Mouse (Mus musculus) kidney, embryonic 14.5 days (tissue): ENCODE measurements at regions not wholly inside any gene's neighbourhood (a gene's known extent, or its start where the extent isn't known, plus 50 kb on each side); places are given as distances from the start of the nearest gene placed in this dataset.
A peak's percentile ranks its signal among the peaks of the same experiment; 100 is the strongest.

Source experiments
- ATAC-seq: fragments of 200-750 bp; cut with Nextera tagmentation; 2 replicates; pipeline ENCODE4 v1.8.0; 2017; ENCODE audit warnings: moderate number of reproducible peaks, mild to moderate bottlenecking, moderate TSS enrichment, moderate library complexity; ENCODE audit not compliant: low FRiP score, low TSS enrichment
- H3K27ac ChIP-seq: fragments of 300-500 bp; sonication (generic); 2 replicates; pipeline ENCODE4 v1.5.1; 2014; ENCODE audit warnings: low read depth, mild to moderate bottlenecking, low read length, moderate library complexity, mixed read lengths
- H3K27me3 ChIP-seq: fragments of 300-500 bp; sonication (generic); 2 replicates; pipeline ENCODE4 v1.6.1; 2014; ENCODE audit warnings: mild to moderate bottlenecking, low read length; ENCODE audit not compliant: control insufficient read depth, insufficient read depth
- H3K36me3 ChIP-seq: fragments of 300-500 bp; sonication (generic); 2 replicates; pipeline ENCODE4 v1.6.1; 2014; ENCODE audit warnings: low read length, mixed read lengths; ENCODE audit not compliant: control insufficient read depth, insufficient read depth
- H3K4me1 ChIP-seq: fragments of 300-500 bp; sonication (generic); 2 replicates; pipeline ENCODE4 v1.6.1; 2014; ENCODE audit warnings: low read length, mixed read lengths; ENCODE audit not compliant: control insufficient read depth, insufficient read depth
- H3K4me2 ChIP-seq: fragments of 300-500 bp; sonication (generic); replicated peaks from 2 replicates; pipeline ENCODE4 v1.6.1; 2014; ENCODE audit warnings: low read depth, mild to moderate bottlenecking, low read length
- H3K4me3 ChIP-seq: fragments of 300-500 bp; sonication (generic); 2 replicates; pipeline ENCODE4 v1.5.1; 2014; ENCODE audit warnings: mild to moderate bottlenecking, low read length
- H3K9ac ChIP-seq: fragments of 300-500 bp; sonication (generic); 2 replicates; pipeline ENCODE4 v1.6.1; 2014; ENCODE audit warnings: low read depth, mild to moderate bottlenecking, low read length, moderate library complexity
- H3K9me3 ChIP-seq: fragments of 300-500 bp; sonication (generic); 2 replicates; pipeline ENCODE4 v1.6.1; 2016; ENCODE audit warnings: low read length; ENCODE audit not compliant: control insufficient read depth
- WGBS: fragments of 180-500 bp; shearing (Covaris S2); extraction: QIAGEN DNeasy Blood & Tissue Kit; methylation state at CpG from one replicate; pipeline ENCODE4 v1.1.7; 2014; 5-methylcytosine and 5-hydroxymethylcytosine counted together

DNA sequence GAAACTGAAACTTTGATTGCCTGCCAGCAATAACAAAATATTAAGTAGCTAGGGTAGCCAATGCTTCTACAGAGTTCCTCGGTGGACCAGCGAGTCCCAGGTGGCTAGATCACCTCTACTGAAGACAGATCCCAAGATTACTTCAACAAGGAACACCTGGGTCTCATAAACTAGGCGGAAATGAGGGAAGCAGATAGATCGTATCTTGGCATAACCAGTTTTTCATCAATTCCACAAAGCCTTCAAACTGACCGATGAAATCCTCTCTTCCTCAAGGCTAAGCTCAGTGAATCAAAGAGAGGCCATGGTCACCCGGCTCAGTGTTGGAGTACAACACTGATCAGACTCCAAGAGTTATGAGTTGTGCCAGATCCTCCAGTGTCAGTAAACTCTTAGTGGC is 400.4 kb upstream of the Sphkap start:
- no peaks in the 10 kb centered on the region for H3K36me3 ChIP-seq
- H3K4me1 ChIP-seq: no peaks in the 10 kb centered on the region
- 65% methylated on average over 6 of the region's 6 CpGs for WGBS

DNA sequence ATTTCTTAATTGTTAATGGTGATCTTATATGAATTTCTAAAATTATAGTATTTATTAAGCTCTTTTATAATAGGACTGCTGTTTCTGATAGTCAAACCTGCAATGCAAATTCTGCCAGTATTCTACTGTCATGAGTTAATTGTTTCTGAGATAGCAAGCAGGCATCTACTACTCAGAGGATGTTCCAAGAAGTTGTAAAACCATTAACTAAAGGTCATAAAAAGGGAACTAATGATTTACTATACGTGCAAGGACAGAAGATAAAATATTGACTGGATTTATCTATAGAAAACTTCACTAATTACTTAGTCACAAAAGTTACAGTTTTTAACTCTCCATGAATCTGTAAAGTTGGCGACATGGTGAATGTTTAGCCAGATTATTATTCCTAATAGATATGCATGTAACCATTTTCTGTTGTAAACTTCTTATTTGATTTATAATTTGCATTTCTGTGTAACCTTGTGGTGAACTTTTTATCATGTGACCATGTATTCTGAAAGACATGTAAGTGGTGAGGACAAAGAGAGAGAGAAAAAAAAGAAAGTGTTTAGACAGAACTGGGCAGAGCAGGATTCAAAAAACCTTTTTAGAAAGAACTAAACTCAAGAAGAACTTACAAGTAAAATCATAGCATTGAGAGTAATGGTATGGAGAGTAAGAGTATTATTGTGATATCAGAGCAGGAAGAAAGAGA is 395.5 kb upstream of the Sphkap start:
- Histone ChIP-seq H3K9ac (no peak overlapping the region), H3K36me3 (no peaks in the 10 kb centered on the region), H3K27me3 (no peaks in the 10 kb centered on the region), H3K27ac (no peak overlapping the region), H3K4me3 (no peak overlapping the region), H3K4me2 (no peak overlapping the region), H3K9me3 (no peaks in the 10 kb centered on the region), H3K4me1 (no peaks in the 10 kb centered on the region)
- 67% methylated on average over 2 of the region's 2 CpGs for WGBS
- ATAC-seq: no peak

More for the DNA sequence above, 400.4 kb upstream of the Sphkap start:
- H3K27me3 ChIP-seq: no peaks in the 10 kb centered on the region
- H3K4me2 ChIP-seq: no peak overlapping the region
- H3K27ac ChIP-seq: no peak overlapping the region
- no peak overlapping the region for H3K9ac ChIP-seq
- no peak for ATAC-seq
- no peaks in the 10 kb centered on the region for H3K9me3 ChIP-seq
- no peak overlapping the region for H3K4me3 ChIP-seq

DNA sequence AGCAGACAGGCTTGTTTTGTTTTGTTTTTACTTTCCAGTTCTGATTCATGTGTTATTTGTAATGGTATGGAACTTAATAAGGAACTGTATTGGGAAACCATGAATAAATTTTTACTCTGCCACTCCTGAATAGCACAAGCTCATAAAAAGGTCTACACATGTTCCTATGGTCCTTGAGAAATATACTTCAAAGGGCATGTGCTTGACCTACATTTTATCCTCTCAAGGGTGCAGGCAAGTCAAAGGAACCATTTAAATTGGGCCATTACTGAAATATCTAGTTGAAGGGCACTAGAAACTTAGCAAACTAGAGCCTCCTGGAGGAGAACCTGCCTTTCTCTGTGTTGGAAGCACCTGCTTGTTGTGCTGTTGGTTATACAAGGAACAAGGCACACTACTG is 393.8 kb upstream of the Sphkap start:
- no peak overlapping the region for H3K27ac ChIP-seq
- H3K9me3 ChIP-seq: no peaks in the 10 kb centered on the region
- no peak overlapping the region for H3K4me3 ChIP-seq
- no peak overlapping the region for H3K4me2 ChIP-seq
- no peak for ATAC-seq
- H3K36me3 ChIP-seq: no peaks in the 10 kb centered on the region
- no peaks in the 10 kb centered on the region for H3K27me3 ChIP-seq
- no peak overlapping the region for H3K9ac ChIP-seq
- no peaks in the 10 kb centered on the region for H3K4me1 ChIP-seq

DNA sequence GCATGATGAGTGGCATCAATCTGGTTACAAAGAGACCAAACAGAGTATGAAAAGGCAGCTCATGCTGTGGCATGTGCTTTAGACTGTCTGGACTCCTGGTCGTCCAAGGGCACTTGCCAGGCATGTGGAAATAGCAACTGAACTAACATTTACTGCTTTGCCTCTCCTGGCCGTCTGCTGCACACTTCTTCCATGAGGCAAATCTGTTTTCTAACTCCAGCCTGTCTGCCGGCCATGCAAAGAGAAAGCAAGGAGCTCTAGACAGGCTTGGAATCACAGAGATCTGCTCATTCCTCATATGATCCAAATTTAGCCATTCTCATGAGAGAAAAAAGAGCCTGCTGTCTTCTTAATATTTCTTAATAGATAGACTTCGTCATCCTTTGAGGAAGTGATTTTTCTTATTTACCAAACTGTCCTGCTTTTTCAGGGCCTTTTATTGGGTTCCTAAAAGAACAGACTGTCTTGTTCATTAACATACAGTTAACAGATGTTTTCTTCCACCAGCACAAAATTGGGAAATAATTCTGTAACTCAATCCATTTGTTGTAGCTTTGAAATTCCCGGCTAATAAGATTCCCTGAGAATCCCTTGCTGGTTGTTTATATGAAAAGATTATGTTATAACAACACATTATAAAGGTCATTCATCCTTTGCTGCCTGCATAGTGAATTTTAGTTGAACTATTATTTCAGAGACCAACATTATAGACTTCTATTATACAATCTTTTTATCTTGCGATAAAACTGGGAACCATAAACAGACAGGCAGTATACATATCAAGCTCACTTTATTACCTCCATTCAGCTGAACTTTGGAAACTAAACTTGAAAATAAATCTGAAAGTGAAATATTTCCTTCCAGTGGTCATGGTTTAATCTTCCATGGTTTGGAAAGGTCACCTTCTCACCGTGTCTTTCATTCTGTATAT is 389.2 kb upstream of the Sphkap start:
- H3K4me2 ChIP-seq: no peak overlapping the region
- H3K27ac ChIP-seq: 0 out of 2 replicates have a peak overlapping the region, but pooled peaks have one; percentile 47
- H3K27me3 ChIP-seq: no peaks in the 10 kb centered on the region
- H3K4me1 ChIP-seq: no peaks in the 10 kb centered on the region
- no peaks in the 10 kb centered on the region for H3K36me3 ChIP-seq
- WGBS: 51% methylated on average over 7 of the region's 7 CpGs
- H3K4me3 ChIP-seq: no peak overlapping the region
- no peak overlapping the region for H3K9ac ChIP-seq
- H3K9me3 ChIP-seq: no peaks in the 10 kb centered on the region
- no peak for ATAC-seq

DNA sequence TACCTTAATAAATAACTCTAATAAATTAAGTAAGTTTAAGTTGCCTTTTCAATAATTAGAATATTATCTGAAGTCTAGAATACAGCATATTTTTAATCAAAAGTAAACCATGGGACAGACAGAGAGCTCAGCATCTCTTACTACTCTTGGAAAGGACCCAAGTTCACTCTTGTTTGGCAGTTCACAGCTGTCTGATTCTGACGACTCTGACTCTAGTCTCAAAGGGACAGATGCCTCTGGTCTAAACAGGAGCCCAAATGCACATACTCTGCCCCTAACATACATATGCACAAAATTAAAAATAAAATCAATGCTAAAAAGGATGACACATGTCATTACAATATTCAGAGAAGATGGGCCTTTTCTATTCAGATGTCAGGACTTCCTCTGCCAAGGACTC is 369.2 kb upstream of the Sphkap start:
- no peak for ATAC-seq
- Histone ChIP-seq H3K4me2 (no peak overlapping the region), H3K9ac (no peak overlapping the region), H3K4me1 (no peaks in the 10 kb centered on the region), H3K27ac (no peak overlapping the region), H3K9me3 (no peaks in the 10 kb centered on the region), H3K27me3 (no peaks in the 10 kb centered on the region), H3K36me3 (no peaks in the 10 kb centered on the region), H3K4me3 (no peak overlapping the region)
- 59% methylated on average over 1 of the region's 1 CpGs for WGBS

DNA sequence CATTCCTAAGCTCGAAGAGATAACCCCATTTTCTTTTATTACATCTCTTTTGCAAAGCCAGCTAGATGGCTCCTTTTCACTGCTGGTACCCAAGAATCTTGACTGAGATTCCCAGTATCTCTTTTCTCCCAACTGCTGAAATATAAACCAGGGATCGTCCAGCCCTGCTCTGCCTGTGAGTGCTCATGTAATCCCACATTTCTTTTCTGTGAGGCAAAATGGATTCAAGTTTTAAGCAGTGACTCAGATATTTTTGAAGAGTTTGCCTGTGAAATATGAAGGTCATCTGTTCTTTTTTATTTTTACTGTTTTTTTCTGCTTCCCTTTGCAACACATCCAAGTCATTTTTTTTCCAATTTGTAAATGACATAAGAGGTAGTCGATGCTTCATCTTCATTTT is 363.2 kb upstream of the Sphkap start:
- no peak overlapping the region for H3K4me2 ChIP-seq
- H3K4me3 ChIP-seq: no peak overlapping the region
- no peak overlapping the region for H3K27ac ChIP-seq
- no peaks in the 10 kb centered on the region for H3K36me3 ChIP-seq
- no peaks in the 10 kb centered on the region for H3K27me3 ChIP-seq
- H3K4me1 ChIP-seq: no peaks in the 10 kb centered on the region
- no peak for ATAC-seq
- H3K9me3 ChIP-seq: no peaks in the 10 kb centered on the region
- 87% methylated on average over 3 of the region's 3 CpGs for WGBS
- H3K9ac ChIP-seq: no peak overlapping the region

DNA sequence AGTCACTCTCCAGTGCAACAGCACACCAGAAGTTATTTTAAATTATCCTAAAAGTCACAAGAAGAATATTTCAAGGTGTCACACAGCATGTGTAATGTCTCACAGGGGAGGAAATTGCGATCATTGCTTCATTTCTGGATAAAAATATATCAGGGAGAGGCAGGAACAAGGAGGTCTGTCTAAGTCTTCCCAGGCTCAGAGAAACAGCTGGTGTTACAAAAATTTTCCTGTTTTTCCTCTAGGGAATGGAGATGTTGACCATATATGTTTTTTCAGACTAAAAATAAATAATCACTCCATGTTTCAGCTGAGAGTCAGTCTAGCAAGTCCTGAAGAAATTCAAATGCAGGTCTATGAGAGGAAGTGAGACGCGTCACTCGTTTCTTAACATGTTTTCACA is 353.5 kb upstream of the Sphkap start:
- WGBS: 59% methylated on average over 4 of the region's 4 CpGs
- ATAC-seq: 0 out of 2 replicates have a peak, but pooled peaks have one; percentile 43

DNA sequence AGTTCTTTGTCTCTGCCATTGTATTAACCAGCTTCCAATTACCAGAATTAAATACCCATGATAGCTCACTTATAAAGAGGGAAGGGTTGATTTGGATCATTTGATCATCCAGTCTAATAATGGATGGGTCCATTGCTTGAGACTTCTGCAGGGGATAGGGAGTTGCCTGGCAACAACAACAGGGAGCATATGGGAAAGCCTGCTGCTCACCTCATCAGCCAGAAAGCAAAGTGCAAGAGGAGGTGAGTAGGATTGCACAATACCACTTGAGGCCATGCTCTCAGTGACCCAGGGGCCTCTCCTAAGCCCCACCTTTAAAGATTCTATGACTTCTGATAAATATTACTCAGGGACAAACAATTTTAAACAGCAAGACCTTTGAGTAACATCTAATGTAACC is 348.9 kb upstream of the Sphkap start:
- H3K27me3 ChIP-seq: no peaks in the 10 kb centered on the region
- no peak overlapping the region for H3K4me3 ChIP-seq
- no peak overlapping the region for H3K4me2 ChIP-seq
- H3K36me3 ChIP-seq: no peaks in the 10 kb centered on the region
- H3K9me3 ChIP-seq: no peaks in the 10 kb centered on the region
- H3K9ac ChIP-seq: no peak overlapping the region
- no peaks in the 10 kb centered on the region for H3K4me1 ChIP-seq
- no peak overlapping the region for H3K27ac ChIP-seq
- ATAC-seq: no peak

More for the DNA sequence above, 353.5 kb upstream of the Sphkap start:
- no peak overlapping the region for H3K4me2 ChIP-seq
- H3K4me1 ChIP-seq: no peaks in the 10 kb centered on the region
- H3K27ac ChIP-seq: no peak overlapping the region
- H3K36me3 ChIP-seq: no peaks in the 10 kb centered on the region
- H3K9me3 ChIP-seq: no peaks in the 10 kb centered on the region
- H3K4me3 ChIP-seq: no peak overlapping the region
- H3K27me3 ChIP-seq: no peaks in the 10 kb centered on the region
- no peak overlapping the region for H3K9ac ChIP-seq

DNA sequence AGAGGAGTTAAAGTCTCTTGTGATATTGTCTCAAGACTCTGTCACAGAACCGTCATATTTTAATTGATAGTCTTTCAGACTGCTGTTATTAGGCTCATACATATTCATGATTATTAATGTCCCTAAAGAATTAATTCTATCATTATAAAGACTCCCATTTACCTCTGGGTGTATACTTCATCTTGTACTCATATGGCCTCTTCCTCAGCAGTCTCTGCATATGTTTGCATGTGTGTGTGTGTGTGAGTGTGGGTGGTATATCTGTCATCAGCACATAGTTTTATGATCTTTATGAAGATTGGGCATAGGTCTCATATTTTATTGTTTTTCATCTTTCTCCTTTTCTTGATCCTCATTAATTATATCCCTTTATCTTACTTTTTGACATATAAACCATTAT is 347.3 kb upstream of the Sphkap start:
- Histone ChIP-seq H3K9ac (no peak overlapping the region), H3K27me3 (no peaks in the 10 kb centered on the region), H3K9me3 (no peaks in the 10 kb centered on the region), H3K4me1 (no peaks in the 10 kb centered on the region), H3K4me2 (no peak overlapping the region), H3K4me3 (no peak overlapping the region), H3K36me3 (no peaks in the 10 kb centered on the region), H3K27ac (no peak overlapping the region)
- WGBS: 84% methylated on average over 1 of the region's 1 CpGs
- no peak for ATAC-seq
